Mouse (Mus musculus) cortical plate, adult 2 months (tissue): ENCODE data around the gene Cbr1.

Source experiments
- CTCF ChIP-seq: fragments of 200-500 bp; IDR thresholded peaks from 2 replicates; pipeline ENCODE4 v1.5.1; 2011; ENCODE audit warnings: mild to moderate bottlenecking, control low read depth, low read length; ENCODE audit not compliant: insufficient read depth; ENCODE audit errors: extremely low read depth
- POLR2A ChIP-seq: fragments of 200-500 bp; IDR thresholded peaks from 2 replicates; pipeline ENCODE4 v1.6.1; 2011; ENCODE audit warnings: mild to moderate bottlenecking, low read length, control low read depth; ENCODE audit not compliant: insufficient read depth; ENCODE audit errors: extremely low read depth

DNA sequence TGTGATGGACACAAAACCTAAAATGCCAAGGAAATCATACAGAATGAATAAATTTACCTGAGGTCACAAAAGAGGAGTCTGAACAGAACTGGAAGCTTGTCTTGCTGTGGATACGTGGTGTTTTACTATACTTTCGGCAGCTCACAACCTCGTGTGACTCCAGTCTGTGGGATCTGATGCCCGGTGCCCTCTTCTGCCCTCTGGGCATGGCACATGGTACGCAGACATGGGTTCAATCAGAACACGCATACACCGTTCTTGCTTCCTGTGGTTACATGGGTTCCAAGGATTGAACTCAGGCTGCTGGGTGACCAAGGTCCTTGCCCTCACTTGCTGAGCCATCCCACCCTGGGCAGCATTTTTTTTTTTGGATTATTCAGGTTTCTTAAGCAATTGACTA is 493 bp downstream of the Cbr1 start:
- TF ChIP-seq POLR2A (no peak), CTCF (no peak)
